Mouse (Mus musculus) ES-E14 (cell line): Measurements from ENCODE around the gene Stat3. TPM values are rescaled to one million over a fixed set of nuclear protein-coding genes. Genes with fewer than 3 reads are reported as not detected.
A peak's percentile ranks its signal among the peaks of the same experiment; 100 is the strongest.

Experiments
- DNase-seq: peaks from one replicate; pipeline ENCODE4 v3.0.0-alpha.2; 2013; ENCODE audit warnings: low read depth, low spot score
- H3K27ac ChIP-seq: 2 replicates; pipeline ENCODE4 v1.5.1; 2012; ENCODE audit warnings: low read depth, mild to moderate bottlenecking, low read length, moderate library complexity, mixed read lengths; ENCODE audit not compliant: poor library complexity, insufficient read depth, severe bottlenecking
- H3K36me3 ChIP-seq: 2 replicates; pipeline ENCODE4 v1.6.1; 2012; ENCODE audit warnings: mild to moderate bottlenecking, low read length, moderate library complexity, mixed read lengths; ENCODE audit not compliant: control insufficient read depth, poor library complexity, insufficient read depth, severe bottlenecking
- H3K4me1 ChIP-seq, 2 experiments: fragments of 150-350 bp in 1 of 2; sonication (generic) in 1 of 2; 2 replicates each; pipeline ENCODE4 v1.6.1; 2012; ENCODE audit warnings: low read length in 2 of 2, mild to moderate bottlenecking in 1 of 2, mixed read lengths in 1 of 2; ENCODE audit not compliant: control insufficient read depth in 2 of 2, insufficient read depth in 2 of 2, poor library complexity in 1 of 2
- H3K4me3 ChIP-seq, 2 experiments: fragments of 150-350 bp in 1 of 2; sonication (generic) in 1 of 2; 2 replicates each; pipeline ENCODE4 v1.5.1; 2012; ENCODE audit warnings: low read length in 2 of 2, low read depth in 1 of 2, mild to moderate bottlenecking in 1 of 2, mixed read lengths in 1 of 2; ENCODE audit not compliant: insufficient read depth in 1 of 2, poor library complexity in 1 of 2, severe bottlenecking in 1 of 2
- H3K9ac ChIP-seq: 2 replicates; pipeline ENCODE4 v1.6.1; 2012; ENCODE audit warnings: low read depth, mild to moderate bottlenecking, low read length, mixed read lengths; ENCODE audit not compliant: poor library complexity, insufficient read depth, severe bottlenecking
- H3K9me3 ChIP-seq: fragments of 150-350 bp; sonication (generic); 2 replicates; pipeline ENCODE4 v1.6.1; 2012; ENCODE audit warnings: low read depth, mild to moderate bottlenecking, low read length; ENCODE audit not compliant: control insufficient read depth, insufficient read depth
- CHD2 ChIP-seq: IDR thresholded peaks from 2 replicates; pipeline ENCODE4 v1.6.1; 2014; ENCODE audit warnings: mild to moderate bottlenecking, low read depth, low read length, inconsistent platforms
- HCFC1 ChIP-seq: IDR thresholded peaks from 2 replicates; pipeline ENCODE4 v1.6.1; 2012; ENCODE audit warnings: low read length, inconsistent platforms, borderline replicate concordance; ENCODE audit not compliant: insufficient read depth
- MAFK ChIP-seq: IDR thresholded peaks from 2 replicates; pipeline ENCODE4 v1.6.1; 2014; ENCODE audit warnings: mild to moderate bottlenecking, low read depth, low read length, inconsistent platforms; ENCODE audit not compliant: insufficient read depth
- ZC3H11A ChIP-seq: IDR thresholded peaks from 2 replicates; pipeline ENCODE4 v1.6.1; 2012; ENCODE audit warnings: low read depth, mild to moderate bottlenecking, inconsistent platforms, low read length, borderline replicate concordance
- ZNF384 ChIP-seq: IDR thresholded peaks from 2 replicates; pipeline ENCODE4 v1.6.1; 2012; ENCODE audit warnings: low read depth, low read length, inconsistent platforms
- in situ Hi-C, 2 experiments: fragments of 600-800 bp; cut with MboI; formaldehyde crosslinking; loops; one replicate each; pipeline ENCODE4 v1.15.1; 2025; ENCODE audit warnings: low sequenced_read_pairs in 2 of 2, inconsistent platforms in 1 of 2; ENCODE audit not compliant: unreplicated experiment in 2 of 2
- total RNA-seq: library from RNA; depleted of rRNA; stranded (reverse); fragments of 300-350 nt; gene quantifications from 2 replicates; pipeline ENCODE4 v1.2.3, GENCODE M21; 2012

Stat3 gene
- total RNA-seq, 1 experiment = 61.5 TPM

DNA sequence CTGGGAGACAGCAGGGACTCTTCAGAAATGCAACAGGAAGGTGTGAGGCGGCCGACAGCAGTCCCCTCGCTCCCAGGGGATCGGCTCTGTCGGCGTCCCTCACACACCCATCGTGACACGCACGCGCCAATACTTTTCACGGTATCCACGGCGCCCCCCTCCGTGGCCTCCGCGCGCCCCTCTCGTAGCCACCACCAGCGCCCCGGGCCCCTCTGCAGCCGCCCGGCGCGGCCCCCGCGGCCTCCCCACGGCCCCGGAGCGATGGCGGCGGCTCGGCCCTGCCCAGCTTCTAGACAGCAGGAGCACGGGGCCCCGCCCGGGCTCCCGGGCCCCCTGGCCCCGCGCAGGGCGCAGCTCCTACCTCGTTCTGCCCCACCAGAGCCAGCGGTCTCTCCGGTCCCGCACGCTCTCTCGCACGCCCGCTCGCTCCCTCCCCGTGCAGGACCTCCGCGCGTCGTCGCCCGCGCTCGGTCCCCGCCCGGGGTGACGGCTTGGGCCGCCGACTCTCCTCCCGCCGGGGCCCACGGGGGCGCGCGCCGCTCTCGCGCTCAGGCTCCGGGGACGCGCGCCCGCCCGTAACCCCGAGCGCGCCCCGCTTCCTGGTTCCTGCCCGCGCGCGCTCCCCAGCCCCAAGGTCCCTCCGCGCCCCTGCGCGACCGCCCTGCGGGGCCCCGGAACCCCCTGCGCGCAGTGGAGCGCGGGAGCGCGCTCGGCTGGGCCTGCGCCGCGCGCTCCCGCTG lies 89.1 kb downstream of the Stat3 start, which contains the start of gene Stat5b:
TSS of gene Stat5b (minus strand) at position 687 of the 740 bp plus-strand sequence.
- in situ Hi-C loops = no loop called here
- Histone ChIP-seq H3K9ac (peak within 1 kb of the TSS; percentile 87), H3K9me3 (no peaks in the 10 kb centered on the region), H3K27ac (no peak within 1 kb of the TSS), H3K4me1 (peaks cover 0 to 4% of the 10 kb centered on the region in 2 experiments; a peak in 2 of 4 replicates), H3K4me3 (peak within 1 kb of the TSS; percentile 63 to 89), H3K36me3 (no peaks in the 10 kb centered on the region)
- peak; percentile 37 for DNase-seq
- TF ChIP-seq ZNF384 (no peak), HCFC1 (peak; percentile 31; the same call in 1 of the 2 replicates)

GRCm38 (mm10) chr11:100849456-100850037 lies 89.8 kb downstream of the Stat3 start:
- no peak for DNase-seq
- Histone ChIP-seq H3K4me3 (peak overlapping the region; percentile 63 to 89), H3K4me1 (peaks cover 0 to 2% of the 10 kb centered on the region in 2 experiments; a peak in 2 of 4 replicates), H3K9ac (peak overlapping the region; percentile 87), H3K9me3 (no peaks in the 10 kb centered on the region), H3K36me3 (no peaks in the 10 kb centered on the region), H3K27ac (no peak overlapping the region)
- in situ Hi-C loops = no loop called here
- TF ChIP-seq MAFK (no peak), HCFC1 (no peak), ZC3H11A (no peak), ZNF384 (no peak), CHD2 (no peak)

GRCm38 (mm10) chr11:100848789-100849379 lies 90.5 kb downstream of the Stat3 start:
- no peaks in the 10 kb centered on the region for H3K36me3 ChIP-seq
- DNase-seq = no peak
- no peak overlapping the region for H3K9ac ChIP-seq
- no peak overlapping the region for H3K4me3 ChIP-seq
- H3K27ac ChIP-seq = no peak overlapping the region
- H3K9me3 ChIP-seq = no peaks in the 10 kb centered on the region
- in situ Hi-C loops = no loop called here
- peaks cover 0 to 2% of the 10 kb centered on the region in 2 experiments; a peak in 2 of 4 replicates for H3K4me1 ChIP-seq
- TF ChIP-seq ZNF384 = no peak
- TF ChIP-seq MAFK = no peak
- no peak for TF ChIP-seq CHD2
- no peak for TF ChIP-seq ZC3H11A
- TF ChIP-seq HCFC1 = no peak

DNA sequence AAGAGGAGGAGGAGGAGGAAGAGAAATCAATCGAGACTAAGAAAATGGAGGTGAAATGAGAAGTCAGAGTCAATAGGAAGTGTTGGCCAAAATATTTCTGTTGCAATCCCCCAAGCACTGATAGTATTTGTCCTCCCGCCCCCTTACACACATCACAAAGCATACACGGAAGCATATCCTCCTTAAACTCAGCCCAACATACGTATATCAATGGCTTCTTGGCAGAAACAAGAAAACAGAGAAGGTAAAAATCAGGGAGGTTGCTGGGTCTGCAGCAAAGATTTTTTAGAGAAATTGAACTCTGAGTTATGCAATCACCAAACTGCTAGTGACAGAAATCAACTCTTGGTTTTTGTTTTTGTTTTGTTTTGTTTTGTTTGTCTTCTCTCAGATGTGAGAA lies 91.3 kb downstream of the Stat3 start:
- no peak for TF ChIP-seq ZNF384
- H3K27ac ChIP-seq = no peak overlapping the region
- no peaks in the 10 kb centered on the region for H3K9me3 ChIP-seq
- no peak for DNase-seq
- in situ Hi-C loops = no loop called here
- H3K36me3 ChIP-seq = no peaks in the 10 kb centered on the region
- H3K9ac ChIP-seq = no peak overlapping the region
- H3K4me3 ChIP-seq = no peak overlapping the region
- peaks cover 0 to 2% of the 10 kb centered on the region in 2 experiments; a peak in 2 of 4 replicates for H3K4me1 ChIP-seq
